Mouse (Mus musculus): ENCODE measurements around the gene Slc7a1.

Slc7a1 gene

GRCm38 (mm10) chr5:148369178-148369577 is 30.5 kb downstream of the Slc7a1 start:
- DNase-seq (ENCODE audit: low read depth, low spot score), result no peak

- DNase-seq (ENCODE audit: low read depth, low spot score), result no peak
Measured at GRCm38 (mm10) chr5:148367816-148368215, 31.9 kb downstream of the Slc7a1 start.

GRCm38 (mm10) chr5:148366455-148366854 is 33.2 kb downstream of the Slc7a1 start:
- no peak for DNase-seq (ENCODE audit: low read depth, low spot score)

- no peak for DNase-seq (ENCODE audit: low read depth, low spot score)
Measured at GRCm38 (mm10) chr5:148363441-148364113, 36.1 kb downstream of the Slc7a1 start.

- no peak for DNase-seq (ENCODE audit: low read depth, low spot score)
Measured at GRCm38 (mm10) chr5:148362296-148362695, 37.4 kb downstream of the Slc7a1 start.

GRCm38 (mm10) chr5:148361759-148362010 is 38.0 kb downstream of the Slc7a1 start:
- DNase-seq (ENCODE audit: low read depth, low spot score), result no peak

- no peak for DNase-seq (ENCODE audit: low read depth, low spot score)
Measured at GRCm38 (mm10) chr5:148360922-148361758, 38.6 kb downstream of the Slc7a1 start.

- DNase-seq (ENCODE audit: low read depth, low spot score), result no peak
Measured at GRCm38 (mm10) chr5:148359131-148359530, 40.6 kb downstream of the Slc7a1 start.

GRCm38 (mm10) chr5:148357168-148357567 is 42.5 kb downstream of the Slc7a1 start:
- no peak for DNase-seq (ENCODE audit: low read depth, low spot score)

- DNase-seq (ENCODE audit: low read depth, low spot score), result no peak
Measured at GRCm38 (mm10) chr5:148355822-148356221, 43.9 kb downstream of the Slc7a1 start.

GRCm38 (mm10) chr5:148354536-148354935 is 45.2 kb downstream of the Slc7a1 start:
- DNase-seq (ENCODE audit: low read depth, low spot score), result no peak

GRCm38 (mm10) chr5:148353429-148353828 is 46.3 kb downstream of the Slc7a1 start:
- DNase-seq (ENCODE audit: low read depth, low spot score), result no peak

- DNase-seq (ENCODE audit: low read depth, low spot score), result no peak
Measured at GRCm38 (mm10) chr5:148349327-148350011, 50.2 kb downstream of the Slc7a1 start.

GRCm38 (mm10) chr5:148348153-148348552 is 51.6 kb downstream of the Slc7a1 start:
- no peak for DNase-seq (ENCODE audit: low read depth, low spot score)

- DNase-seq (ENCODE audit: low read depth, low spot score), result no peak
Measured at GRCm38 (mm10) chr5:148346543-148346942, 53.2 kb downstream of the Slc7a1 start.

- DNase-seq (ENCODE audit: low read depth, low spot score), result no peak
Measured at GRCm38 (mm10) chr5:148344374-148344773, 55.3 kb downstream of the Slc7a1 start.

- no peak for DNase-seq (ENCODE audit: low read depth, low spot score)
Measured at GRCm38 (mm10) chr5:148342061-148342741, 57.5 kb downstream of the Slc7a1 start.

GRCm38 (mm10) chr5:148339126-148339525 is 60.6 kb downstream of the Slc7a1 start:
- no peak for DNase-seq (ENCODE audit: low read depth, low spot score)

GRCm38 (mm10) chr5:148332622-148332974 is 67.1 kb downstream of the Slc7a1 start:
- DNase-seq (ENCODE audit: low read depth, low spot score), result peak; percentile 80

GRCm38 (mm10) chr5:148331926-148332621 is 67.6 kb downstream of the Slc7a1 start:
- DNase-seq (ENCODE audit: low read depth, low spot score), result no peak

- DNase-seq (ENCODE audit: low read depth, low spot score), result peak; percentile 46
Measured at GRCm38 (mm10) chr5:148331229-148331776, 68.4 kb downstream of the Slc7a1 start.
